Mouse (Mus musculus) brain, adult 2 months (tissue): ENCODE data around the gene Usp54.
"Not testable (repeated sequence)": the region's sequence is repeated elsewhere in the genome, so short reads cannot be mapped to it uniquely, and the experiment has no call there.

Experiments
- DNase-seq: peaks from one replicate; pipeline ENCODE4 v3.0.0; 2011; ENCODE audit warnings: low read depth, low spot score

Usp54 gene

GRCm38 (mm10) chr14:20610146-20610545 is 30.7 kb downstream of the Usp54 start:
- DNase-seq, result no peak

GRCm38 (mm10) chr14:20609519-20609918 is 31.3 kb downstream of the Usp54 start:
- no peak for DNase-seq

- peak; percentile 35 for DNase-seq
Observed at GRCm38 (mm10) chr14:20607396-20608126, 33.3 kb downstream of the Usp54 start.

- DNase-seq, result no peak
Observed at GRCm38 (mm10) chr14:20601287-20601686, 39.6 kb downstream of the Usp54 start.

GRCm38 (mm10) chr14:20600203-20600602 is 40.7 kb downstream of the Usp54 start:
- no peak for DNase-seq

GRCm38 (mm10) chr14:20599542-20599941 is 41.3 kb downstream of the Usp54 start:
- DNase-seq, result no peak

GRCm38 (mm10) chr14:20595781-20596180 is 45.1 kb downstream of the Usp54 start:
- peak; percentile 90 for DNase-seq

- no peak for DNase-seq
Observed at GRCm38 (mm10) chr14:20587458-20587857, 53.4 kb downstream of the Usp54 start.

GRCm38 (mm10) chr14:20578822-20579407 is 61.9 kb downstream of the Usp54 start:
- DNase-seq, result no peak

GRCm38 (mm10) chr14:20576179-20576578 is 64.7 kb downstream of the Usp54 start:
- DNase-seq, result peak; percentile 86

- not testable (repeated sequence) for DNase-seq
Observed at GRCm38 (mm10) chr14:20573196-20573595, 67.7 kb downstream of the Usp54 start.

- no peak for DNase-seq
Observed at GRCm38 (mm10) chr14:20565256-20566021, 75.4 kb downstream of the Usp54 start.

GRCm38 (mm10) chr14:20564692-20565091 is 76.2 kb downstream of the Usp54 start:
- no peak for DNase-seq

GRCm38 (mm10) chr14:20561897-20562296 is 79.0 kb downstream of the Usp54 start:
- DNase-seq, result no peak

GRCm38 (mm10) chr14:20550136-20550535 is 90.7 kb downstream of the Usp54 start:
- DNase-seq, result no peak

GRCm38 (mm10) chr14:20546415-20546814 is 94.4 kb downstream of the Usp54 start, which contains the start of gene Ppp3cb:
Ppp3cb (minus strand) TSS chr14:20546573.
- DNase-seq, result peak; percentile 98

- peak; percentile 87 for DNase-seq
Observed at GRCm38 (mm10) chr14:20545529-20546331, 95.1 kb downstream of the Usp54 start.

- peak; percentile 28 for DNase-seq
Observed at GRCm38 (mm10) chr14:20544467-20545411, 96.1 kb downstream of the Usp54 start.

GRCm38 (mm10) chr14:20529643-20530042 is 111.2 kb downstream of the Usp54 start:
- DNase-seq, result no peak

GRCm38 (mm10) chr14:20520179-20520578 is 120.7 kb downstream of the Usp54 start:
- DNase-seq, result peak; percentile 63
